Mouse (Mus musculus) forelimb bud, embryonic 11.5 days (tissue): Measurements from ENCODE around the gene Mdm4.
A peak's percentile ranks its signal among the peaks of the same experiment; 100 is the strongest.

Source experiments
- DNase-seq: peaks from one replicate; pipeline ENCODE4 v3.0.0-alpha.2; 2012; ENCODE audit warnings: low read depth, low spot score

Mdm4 gene

DNA sequence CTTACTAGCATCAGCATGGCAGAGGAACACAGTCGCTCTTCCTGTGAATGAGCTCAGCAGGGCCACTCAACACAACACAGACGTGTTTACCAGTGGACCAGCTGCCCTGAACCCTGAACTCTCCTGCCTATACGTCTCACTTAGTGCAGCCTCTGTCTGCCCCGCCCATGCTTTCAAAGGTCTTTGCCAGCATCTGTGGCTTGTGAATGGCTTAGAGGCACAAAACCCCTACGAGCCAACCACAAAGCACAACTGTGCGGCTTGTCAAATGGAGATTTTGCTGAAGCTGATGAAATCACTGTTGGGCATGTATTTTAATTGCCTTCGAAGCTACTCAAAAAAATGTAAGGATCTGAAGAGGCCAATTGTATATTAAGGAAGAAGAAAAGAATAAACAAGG lies 82.5 kb downstream of the Mdm4 start:
- DNase-seq: no peak

DNA sequence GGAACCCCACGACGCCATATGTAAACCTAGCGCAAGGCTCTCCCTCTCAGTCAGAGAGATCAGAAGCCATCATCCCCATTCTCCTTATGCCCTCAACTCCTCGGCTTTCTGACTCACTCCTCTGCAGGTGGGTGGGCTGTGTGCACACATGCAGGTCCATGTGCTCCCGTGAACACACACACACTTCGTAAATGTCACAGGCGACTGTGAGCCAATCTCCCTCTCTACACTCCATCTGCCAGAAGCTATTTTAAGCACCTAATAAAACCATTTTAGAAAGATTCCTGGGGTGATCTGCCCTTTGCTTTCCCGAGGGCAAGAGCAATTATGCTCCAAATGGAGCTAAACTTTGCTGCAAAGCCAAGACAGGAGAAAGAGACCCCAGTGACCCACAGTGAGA lies 84.5 kb downstream of the Mdm4 start:
- DNase-seq: peak; percentile 66

DNA sequence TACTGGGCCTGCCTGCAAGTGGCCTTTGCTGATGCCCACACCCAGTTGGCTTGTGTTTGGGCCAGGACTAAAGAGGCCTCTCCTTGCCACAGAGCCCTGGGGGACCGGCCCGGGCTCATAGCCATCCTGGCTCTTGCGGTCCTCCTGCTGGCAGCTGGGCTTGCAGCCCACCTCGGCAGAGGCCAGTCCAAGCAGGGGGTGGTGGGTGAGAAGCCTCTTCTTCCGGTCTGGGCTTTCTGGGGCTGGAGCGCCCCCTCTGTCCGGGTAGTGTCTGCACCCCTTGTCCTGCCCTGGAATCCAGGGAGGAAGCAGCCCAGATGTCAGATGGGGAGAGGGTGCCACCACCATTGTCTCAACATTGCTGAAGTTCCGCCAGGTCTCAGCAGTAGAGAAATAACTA lies 91.4 kb downstream of the Mdm4 start:
- no peak for DNase-seq

DNA sequence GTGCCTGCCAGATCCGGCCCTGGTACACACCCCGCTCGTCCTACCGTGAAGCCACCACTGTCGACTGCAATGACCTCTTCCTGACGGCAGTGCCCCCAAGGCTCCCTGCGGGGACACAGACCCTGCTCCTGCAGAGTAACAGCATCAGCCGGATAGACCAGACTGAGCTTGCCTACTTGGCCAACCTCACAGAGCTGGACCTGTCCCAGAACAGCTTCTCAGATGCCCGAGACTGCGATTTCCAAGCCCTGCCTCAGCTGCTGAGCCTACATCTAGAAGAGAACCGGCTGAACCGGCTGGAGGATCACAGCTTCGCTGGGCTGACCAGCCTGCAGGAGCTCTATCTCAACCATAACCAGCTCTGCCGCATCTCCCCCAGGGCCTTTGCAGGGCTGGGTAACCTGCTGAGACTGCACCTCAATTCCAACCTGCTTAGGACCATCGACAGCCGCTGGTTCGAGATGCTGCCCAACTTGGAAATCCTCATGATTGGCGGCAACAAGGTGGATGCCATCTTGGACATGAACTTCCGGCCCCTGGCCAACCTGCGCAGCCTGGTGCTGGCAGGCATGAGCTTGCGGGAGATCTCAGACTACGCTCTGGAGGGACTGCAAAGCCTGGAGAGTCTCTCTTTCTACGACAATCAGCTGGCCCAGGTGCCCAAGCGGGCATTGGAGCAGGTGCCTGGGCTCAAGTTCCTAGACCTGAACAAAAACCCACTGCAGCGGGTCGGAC lies 92.9 kb downstream of the Mdm4 start:
- DNase-seq: no peak

DNA sequence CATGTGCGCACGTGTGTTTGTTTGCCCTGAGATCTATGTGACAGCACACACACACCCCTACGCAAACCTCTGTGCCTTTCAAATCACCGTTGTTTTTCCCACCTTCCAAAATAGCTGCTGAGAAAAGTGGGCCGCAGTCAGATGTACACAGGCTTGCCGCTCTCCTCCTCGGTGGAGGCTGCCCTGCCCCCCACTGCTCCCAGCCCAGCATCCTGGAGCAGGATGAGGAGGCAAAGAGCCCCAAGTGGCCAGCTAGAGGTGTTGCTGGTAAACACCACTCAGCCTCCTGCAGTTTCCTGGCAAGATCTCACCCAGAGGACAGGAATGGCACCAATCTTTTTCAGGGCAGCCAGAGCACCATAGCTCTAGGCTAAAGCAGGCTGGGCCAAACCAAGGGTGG lies 95.5 kb downstream of the Mdm4 start:
- peak; percentile 56 for DNase-seq

DNA sequence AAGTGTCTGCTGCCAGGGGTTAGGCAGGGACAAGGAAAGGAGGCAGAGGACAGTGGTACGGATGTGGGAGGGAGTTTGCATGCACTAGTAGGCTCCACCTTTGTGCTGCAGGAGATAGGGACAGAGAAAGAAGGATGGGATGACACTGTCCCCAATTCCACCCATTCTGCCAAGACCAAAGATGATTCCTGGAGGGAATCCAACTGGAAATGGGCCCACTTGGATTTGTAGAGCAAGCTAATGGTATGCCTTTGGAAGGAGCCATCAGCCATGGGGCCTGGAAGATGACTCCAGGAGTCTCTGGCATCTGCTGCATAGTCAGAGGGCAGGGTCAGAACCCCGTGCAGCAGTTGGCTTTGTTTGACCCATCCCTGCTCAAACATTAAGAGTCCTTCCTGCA lies 97.9 kb downstream of the Mdm4 start:
- DNase-seq: no peak

DNA sequence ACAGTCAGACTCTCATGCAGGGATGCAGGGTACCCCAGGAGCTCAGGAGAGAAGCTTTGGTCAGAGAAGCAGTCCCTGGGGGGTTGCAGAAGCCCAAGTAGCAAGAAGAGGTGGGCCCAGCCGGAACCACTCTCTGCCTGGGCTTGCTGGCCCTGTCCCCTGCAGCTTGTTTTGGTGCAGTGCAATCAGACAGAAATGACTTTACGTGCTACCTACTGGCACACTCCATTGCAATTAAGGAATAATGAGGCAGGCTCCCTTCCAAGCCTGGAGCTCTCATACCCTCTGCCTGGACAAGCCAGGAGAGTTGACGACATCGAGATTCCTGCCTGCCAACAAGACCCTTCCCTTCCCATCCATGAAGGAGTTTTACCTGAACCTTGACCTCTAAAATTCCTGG lies 100.1 kb downstream of the Mdm4 start:
- no peak for DNase-seq

DNA sequence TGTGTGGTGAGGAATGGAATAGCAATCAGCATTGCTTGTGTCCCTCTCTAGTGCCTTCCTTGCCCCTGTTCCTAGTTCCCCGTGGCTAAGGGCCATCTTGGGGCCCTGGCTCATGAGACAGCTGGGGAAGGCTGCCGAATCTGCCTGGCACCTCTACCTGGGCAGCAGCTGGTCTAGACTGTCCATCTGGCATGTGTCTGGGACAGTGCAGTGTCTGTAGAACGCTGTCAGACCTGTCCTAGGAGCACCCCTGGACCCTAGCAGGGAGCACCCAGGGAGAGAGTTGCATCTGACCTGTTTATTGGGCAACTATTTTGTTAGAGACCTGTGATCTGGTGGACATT lies 101.5 kb downstream of the Mdm4 start:
- DNase-seq: no peak

DNA sequence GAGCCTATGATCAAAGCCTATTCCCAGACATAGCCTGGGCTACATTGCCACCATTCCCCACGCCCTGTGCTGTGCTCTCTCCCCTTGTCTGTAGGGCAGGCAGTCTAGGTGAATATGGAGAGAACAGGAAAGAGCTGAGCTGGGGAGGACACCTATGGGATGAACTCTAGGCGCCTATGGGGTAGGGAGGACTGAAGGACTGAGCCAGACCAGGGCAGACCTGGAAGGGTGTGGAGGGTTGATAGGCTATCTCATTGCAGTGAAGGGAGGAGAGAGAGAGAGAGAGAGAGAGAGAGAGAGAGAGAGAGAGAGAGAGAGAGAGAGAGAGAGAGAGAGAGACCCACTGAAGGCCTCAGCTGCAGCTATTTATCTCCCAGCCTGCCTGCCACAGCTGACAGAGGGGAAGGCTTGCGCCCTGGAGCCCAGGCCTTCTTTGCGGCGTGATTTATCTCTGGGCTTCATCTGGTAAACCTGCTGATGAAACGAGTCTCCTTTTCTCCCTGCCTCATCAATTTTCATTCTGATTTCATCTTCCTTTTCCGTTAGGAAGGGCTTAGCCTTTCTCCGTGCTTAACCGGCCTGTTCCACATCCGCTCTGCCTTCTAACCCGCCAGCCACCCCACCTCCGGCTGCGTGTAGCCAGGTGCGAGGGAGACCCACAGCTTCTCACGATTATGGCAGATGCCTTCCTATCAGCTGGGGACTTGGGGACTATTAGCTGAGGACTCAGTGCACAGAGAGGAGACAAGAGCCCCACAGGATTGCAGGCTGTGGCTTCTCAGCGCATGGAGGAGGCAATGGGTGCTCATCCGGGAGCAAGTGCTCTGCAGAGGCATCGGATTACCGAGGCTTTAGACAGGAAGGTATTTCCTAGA lies 102.1 kb downstream of the Mdm4 start:
- no peak for DNase-seq

DNA sequence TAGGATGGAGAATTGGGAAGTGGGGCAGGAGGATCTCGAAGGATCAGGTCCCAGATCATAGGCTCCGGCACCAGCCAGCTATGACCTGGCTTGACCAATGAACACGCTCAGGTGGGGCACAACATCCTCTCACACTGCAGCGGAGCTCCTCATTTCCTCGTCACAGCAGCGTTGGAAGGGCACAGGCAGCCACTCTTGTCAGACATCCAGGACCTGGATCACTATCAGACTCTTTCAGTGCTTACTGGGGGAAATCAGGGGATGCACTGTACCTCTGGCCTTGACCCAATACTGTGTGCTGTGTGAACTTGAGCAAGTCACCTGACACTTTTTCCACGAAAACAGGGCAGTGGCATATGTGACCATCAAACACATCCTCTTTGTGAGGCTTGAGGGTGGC lies 105.1 kb downstream of the Mdm4 start:
- no peak for DNase-seq

DNA sequence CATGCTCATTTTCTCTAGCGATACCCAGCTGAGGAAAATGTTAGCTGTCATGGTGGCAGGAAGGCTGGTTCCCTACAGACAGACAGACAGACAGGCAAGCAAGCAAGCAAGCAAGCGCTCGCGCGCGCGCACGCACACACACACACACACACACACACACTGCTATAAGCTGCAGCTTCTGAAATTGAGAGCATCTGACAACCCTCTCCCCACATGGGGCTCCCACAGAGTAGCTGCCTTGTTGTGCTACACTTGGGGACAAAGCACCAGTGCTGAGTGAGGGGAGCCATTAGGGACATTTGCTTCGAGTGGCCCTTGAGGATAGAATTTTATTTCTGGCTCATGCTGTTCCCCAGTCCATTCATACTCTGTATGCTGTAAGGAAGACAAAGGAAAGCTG lies 108.1 kb downstream of the Mdm4 start:
- DNase-seq: no peak

DNA sequence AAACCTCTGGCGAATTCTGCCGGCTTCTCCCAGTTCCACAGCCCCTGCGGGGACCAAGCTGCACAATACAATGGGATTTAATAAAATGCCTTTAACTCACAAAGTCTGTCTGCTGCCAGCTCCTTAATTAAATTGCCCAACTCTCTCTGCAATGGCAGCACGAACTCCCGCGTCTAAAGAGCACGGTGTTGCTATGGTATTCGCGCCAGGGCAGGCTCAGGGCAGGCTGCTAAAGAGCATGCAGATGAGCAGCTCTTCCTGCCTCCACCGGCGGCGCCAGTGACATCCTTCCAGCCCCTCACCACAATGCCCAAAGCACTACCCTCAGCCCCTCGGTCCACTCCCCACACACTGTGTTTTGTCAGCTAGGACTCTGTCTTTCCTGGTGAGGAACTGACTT lies 109.3 kb downstream of the Mdm4 start:
- no peak for DNase-seq

DNA sequence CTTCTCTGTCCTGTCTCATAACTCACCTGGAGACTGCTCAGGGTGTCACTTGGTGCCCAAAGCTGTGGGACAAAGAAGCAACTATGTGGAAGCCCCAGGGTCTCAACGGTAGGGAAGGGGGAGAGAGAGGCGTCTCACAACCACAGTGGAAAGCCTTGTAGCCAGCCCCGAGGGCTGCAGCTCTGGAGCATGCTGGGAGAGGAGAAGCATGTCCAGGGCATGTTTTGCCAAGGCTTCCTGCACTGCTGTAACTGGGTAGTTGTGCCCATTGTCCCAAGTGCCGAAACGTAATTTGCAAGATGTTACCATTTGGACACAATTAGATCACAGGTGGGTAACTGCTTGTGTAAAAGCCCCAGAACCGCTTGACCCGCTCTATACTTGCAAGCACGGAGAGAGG lies 111.1 kb downstream of the Mdm4 start:
- no peak for DNase-seq

DNA sequence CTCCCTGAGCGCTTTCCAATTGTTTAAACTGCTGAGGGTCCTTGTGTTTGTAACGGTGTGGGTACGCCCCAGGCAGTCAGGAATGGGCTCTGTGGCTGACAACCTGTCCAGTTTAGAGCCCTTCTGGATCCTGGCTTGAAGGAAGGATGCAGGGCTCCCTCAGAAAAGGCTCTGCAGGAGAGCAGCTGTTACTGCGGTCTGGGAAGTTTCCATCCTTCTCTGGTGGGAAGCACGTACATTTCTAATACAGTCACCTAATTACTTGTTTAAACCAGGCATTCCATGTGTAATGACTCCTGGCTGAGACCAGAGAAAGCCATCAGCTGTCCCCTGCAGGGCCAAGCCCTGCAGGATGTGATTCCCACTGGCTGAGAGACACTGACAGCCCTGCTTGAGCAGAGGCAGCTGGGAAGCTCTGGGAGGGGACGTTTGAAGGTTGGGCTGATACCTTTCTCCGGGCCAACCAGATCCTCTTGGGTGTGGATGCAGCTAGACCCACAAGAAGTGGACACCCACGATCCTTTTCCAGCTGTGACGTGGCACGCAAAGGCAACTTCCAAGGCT lies 112.2 kb downstream of the Mdm4 start:
- DNase-seq: peak; percentile 30

DNA sequence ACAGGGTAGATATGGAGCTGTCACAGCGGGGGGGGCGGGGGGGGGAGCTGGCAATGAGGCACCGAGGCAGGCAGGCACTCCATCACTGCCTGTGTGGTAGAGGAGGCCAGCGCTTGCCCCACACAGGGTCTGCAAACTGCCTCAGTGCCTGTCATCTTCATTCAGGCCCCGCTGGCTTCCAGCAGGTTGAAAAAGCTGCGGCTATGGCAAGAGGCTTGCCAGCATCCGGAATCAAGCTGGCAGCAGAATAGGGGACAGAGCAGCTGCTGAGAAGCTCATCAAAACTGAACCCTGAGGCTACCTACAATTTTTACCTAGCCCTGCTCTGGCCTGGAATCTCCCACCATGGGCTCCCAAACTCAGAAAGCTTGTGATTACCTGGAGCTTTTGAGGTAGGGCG lies 112.8 kb downstream of the Mdm4 start:
- no peak for DNase-seq

DNA sequence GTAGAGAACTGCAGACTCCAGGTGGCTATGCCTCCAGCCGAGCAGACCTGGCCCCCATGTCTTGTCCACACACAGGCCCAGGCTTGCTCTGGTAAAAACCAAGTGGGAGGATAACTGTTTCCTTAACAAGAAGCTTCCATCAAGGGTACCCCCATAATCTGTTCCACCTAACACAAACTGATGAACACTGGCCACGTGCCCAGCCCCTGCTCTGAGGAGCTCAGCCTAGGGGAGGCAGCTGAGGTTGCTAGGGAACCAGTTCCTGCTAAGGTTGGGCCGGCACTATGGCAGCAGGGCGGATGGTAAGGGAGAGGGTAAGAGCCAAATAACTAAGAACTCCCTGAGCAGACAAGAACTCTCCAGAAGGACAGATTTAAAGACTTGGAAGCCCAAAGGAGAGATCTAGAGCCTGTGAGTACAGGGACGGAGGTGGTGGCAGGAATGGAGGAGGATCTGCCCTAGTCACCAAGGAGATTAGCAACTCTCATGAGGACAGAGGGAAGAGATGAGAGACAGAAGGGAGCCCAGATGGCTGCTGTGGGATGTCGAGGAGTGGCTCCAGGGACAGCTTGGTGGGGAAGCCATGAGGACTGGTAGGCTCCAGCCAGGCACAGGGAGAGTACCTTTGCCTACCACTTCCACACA lies 114.4 kb downstream of the Mdm4 start:
- no peak for DNase-seq

DNA sequence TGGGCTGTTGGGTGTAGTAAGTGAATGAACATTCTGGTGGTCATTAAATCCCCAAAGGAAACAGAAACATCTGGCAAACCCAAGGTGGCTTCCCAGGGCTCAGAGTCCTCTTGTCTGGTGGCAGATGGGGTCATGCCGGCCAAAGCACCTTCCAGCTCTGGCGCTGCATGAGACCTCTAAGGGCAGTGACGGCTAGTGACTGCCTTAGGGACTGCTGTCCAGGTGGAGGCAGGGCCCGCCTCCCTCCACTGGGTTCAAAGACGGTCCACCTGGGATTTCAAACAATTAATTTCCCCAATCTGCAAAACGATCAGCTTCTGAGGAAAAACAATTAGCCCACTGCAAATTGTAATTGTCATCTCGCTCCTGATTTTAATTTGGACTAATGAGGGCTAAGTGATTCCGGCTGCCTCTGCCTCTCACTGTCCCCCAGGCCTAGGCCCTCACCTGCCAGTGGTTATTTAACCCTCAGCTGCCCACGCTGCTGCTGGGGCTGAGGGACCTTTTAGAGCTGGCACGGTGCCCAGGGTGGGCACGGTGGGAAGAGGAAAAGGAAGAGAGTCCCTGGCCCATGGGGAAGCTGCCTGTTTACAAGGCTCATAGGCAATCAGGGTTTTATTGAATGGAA lies 119.8 kb downstream of the Mdm4 start:
- DNase-seq: peak; percentile 14

DNA sequence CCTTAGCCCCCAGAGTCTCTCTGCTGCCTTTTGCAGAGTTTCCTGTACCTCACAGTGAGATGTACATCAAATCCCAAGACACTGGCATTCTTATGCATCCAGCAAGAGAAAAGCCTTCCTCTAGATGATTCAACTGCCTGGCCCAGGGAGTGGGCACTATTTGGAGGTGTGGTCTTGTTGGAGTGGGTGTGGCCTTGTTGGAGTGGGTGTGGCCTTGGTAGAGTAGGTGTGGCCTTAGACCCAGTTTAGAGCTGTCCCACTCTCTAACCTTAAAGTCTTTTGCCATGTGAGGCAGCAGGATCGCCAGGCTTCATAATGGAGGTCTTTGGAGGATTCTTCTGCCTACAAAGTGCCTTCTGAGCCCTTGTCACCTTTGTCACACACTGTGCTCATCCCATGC lies 120.4 kb downstream of the Mdm4 start:
- no peak for DNase-seq
